Mouse (Mus musculus) T-cell, adult 2 months (primary cell): ENCODE measurements around the gene Parp16.
"Not testable (repeated sequence)": the region's sequence is repeated elsewhere in the genome, so short reads cannot be mapped to it uniquely, and the experiment has no call there.

Experiments
- DNase-seq: peaks from one replicate; pipeline ENCODE4 v3.0.0; 2022; ENCODE audit warnings: low spot score

The Parp16 gene

DNA sequence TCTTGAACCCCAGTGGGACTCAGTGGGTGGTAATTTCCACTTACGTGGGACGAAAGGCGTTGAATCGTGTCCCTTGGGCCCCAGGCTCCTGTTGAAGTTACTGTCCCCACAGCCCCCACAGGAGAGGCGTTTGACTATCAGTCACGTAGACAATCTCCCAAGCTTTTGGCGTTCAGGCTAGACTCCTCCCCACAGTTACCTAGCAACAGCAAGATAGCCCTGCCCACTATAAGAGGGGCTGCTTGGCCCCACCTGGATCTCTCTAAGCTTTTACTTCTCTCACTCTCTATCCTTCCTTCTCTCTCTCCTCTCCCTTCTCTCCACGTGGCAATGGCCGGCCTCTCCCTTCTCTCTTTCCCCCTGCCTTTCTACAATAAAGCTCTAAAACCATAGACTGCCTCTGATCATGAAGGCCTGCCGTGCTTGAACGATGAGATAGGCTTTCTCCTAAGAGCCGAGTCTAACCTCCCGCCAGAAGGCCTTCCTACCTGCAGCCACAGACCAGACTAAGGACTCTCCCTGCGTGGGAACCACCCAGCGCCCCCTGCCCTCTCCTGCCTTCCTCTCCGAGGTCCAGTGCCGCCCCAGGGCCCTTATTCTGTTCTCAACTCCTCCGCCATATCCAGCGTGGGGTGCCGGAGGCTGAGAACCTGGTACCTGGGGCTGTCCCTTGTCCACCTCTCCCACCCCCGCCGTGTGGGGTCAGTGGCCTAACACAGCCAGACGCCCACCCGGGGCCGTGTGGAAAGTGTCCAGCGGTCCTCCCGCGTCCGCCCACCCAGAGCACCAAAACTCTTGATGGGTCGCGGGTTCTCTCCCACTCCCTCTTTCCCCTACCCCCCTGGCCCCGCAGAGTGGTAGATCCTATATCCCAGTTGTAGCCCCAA lies 13.4 kb downstream of the Parp16 start:
- DNase-seq, result no peak

DNA sequence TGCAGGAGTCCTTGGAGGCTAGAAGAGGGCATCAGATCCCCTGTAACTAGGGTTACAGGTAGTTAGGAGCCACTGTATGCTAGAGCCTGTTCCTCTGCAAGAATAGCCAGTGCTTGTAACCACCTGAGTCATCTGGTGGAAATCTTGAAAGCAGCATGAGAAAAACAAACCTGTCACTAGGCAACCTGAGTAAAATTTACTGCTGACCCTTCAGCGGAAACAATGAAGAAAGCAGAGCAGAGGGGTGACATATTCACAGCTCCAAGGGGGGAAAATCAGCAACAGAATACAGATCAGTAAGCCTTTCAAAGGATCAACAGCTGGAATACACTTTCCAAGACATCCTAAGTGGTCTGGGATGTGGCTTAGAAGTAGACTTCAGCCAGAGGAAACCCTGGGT lies 16.4 kb downstream of the Parp16 start:
- no peak for DNase-seq

DNA sequence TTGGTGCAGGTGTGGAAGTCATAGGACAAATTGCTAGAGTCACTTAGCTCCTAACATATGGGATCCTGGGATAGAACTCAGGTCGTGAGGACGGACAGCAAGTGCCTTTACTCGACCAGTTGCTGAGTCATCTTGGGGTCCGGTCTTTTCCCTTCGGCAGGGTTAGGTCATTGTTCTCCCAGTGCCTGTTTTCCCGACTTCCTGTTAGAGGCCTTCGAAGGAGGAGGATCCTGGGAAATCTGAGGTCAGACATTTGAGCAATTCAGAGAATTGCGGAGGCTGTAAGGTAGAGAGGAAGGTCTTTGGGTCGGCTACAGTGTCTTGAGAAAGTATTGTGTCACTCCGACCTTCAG lies 19.2 kb downstream of the Parp16 start:
- no peak for DNase-seq

DNA sequence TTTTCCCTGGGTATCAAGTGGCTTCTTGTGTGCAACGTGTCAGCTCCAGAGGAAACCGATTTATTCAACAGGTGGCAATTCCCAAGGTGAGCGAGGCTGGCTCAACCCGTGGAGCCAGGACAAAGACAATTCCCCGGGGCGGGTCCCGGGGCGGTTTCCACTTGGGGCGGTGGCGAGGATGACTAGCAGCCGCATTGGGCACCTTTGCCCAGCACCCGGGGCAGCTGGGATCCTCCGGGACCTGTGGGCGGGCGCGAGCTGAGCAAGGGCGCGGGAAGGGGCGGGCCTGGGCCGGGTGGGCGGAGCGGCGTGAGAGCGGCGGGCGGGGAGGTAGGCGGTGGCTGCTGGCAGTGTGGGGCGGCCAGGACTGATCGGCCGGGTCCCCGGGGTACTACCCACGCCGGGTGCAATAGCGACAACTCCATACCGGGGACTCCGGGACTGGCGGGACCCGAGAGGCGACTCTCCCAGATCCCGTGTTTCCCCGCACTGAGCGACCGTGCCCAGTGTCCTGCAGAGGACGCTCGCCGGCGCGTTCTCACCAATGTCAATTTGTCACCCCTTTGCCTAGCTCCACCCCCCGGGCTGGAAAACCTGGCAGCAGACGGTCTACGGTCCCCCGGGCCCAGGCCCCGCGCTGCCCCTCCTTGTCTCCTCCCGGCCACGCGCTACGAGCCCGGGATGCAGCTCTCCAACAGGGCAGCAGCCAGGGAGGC lies 19.8 kb downstream of the Parp16 start:
- peak; percentile 65 for DNase-seq

DNA sequence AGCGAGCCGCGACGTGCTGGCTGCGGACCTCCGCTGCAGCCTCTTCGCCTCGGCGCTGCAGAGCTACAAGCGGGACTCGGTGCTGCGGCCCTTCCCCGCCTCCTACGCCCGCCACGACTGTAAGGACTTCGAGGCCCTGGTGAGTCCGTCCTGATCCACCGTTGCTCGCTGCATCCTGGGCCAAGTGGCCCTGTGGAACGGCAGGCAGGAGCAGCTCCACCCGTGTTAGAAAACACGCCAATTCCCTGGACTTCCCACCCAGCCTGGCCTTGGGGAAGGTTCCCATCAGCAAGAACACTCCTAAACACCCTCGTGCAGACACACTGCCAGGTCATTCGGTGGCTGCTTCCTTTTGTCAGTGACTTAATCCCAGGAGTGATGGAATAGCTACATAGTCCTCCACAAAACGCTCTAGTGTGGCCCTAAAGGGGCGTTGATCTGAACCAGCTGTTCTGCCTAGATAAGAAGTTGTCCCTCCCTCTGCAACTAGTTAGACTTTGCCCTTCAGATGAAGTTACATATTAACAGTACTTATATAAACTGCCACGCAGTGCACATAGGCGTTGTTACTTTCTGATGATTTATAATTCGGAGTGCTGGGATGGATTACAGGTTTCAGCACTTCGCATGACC lies 20.5 kb downstream of the Parp16 start:
- DNase-seq, result no peak

DNA sequence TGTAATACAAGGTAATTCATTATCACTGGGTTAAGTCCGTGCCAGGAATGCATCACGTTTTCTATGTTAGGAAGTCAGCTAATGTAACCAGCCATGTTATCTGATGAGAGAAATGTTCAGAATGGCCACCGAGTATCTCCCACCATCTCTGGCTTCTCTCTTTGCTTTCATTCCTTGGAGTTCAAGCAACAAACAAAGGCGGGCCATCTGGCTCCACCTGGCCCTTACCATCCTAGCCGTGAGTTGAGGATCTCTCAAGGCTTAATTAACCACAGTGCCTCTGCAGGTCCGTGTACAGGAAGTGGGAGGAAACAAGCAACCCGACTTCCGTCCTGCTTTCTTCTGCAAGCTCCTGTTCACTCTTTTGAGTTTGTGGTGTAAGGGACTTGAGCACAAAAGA lies 21.8 kb downstream of the Parp16 start:
- DNase-seq, result peak; percentile 53

DNA sequence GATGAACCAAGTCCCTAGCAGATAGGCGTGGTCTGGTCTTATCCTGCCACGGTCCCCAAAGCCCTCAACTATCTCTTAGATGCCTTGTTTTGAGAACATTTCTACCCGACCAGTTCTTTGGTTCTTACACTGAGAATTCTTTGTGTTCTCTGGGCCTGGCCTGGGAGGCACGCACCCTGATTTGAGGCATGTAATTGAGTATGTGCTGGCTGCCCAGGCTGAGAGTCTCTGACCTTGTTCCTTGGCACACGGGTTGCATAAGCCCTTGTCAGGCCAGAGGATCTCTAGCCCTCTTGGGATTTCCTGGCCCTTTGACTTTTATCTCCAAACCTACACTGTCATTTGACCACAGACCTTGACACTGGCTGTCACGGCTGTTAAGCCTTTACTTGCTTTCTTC lies 22.5 kb downstream of the Parp16 start:
- DNase-seq, result no peak

DNA sequence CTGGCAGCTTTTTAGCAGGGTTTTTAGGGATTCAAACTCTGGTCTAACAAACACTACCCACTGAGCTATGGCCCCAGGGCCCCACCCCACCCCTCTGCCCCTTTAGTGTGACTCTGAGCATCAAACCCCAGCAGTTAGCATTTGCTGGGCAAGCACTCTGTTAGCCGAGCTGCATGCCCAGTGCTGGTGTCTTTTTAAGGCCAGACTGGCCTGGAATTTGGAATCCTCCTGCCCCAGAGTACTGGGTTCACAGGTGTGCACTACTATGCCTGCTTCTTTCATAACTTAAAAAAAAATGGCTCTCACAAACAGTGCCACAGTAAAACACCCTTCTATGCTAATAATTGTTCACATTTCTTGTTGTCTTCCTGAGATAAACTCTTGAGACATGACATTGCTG lies 23.8 kb downstream of the Parp16 start:
- no peak for DNase-seq

DNA sequence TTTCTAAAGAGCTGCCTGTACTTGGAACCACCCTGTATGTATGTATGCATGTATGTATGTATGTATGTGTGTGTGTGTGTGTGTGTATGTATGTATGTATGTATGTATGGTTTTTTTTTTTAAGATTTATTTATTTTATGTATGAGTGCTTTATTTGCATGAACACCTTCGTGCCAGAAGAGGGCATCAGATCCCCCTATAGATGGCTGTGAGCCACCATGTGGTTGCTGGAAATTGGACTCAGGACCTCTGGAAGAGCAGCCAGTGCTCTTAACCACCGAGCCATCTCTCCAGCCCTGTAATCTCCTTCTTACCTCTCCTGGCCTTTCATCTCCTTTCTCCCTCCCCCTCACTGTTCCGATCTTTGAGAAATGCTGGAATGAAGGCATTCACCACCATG lies 25.2 kb downstream of the Parp16 start:
- DNase-seq, result not testable (repeated sequence)

DNA sequence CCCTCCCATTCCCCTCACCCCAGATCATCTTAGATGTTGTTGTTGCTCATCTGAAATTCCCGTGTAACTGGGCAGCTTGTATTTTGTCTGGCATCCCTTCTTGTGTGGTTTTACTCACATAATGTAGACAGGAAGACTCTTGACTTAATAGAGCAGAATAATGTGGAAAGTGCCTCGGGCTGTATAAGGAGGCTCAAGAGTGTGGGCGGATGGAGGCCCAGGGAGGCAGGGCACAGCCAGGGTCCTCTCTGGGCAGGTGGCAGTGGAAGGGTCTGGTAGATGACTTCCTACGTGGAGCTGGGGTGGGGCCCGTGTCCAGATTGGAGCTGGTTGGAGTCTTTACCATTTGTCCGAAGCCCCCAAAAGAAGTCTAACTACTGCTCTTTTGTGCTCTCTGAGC lies 28.8 kb downstream of the Parp16 start:
- no peak for DNase-seq

DNA sequence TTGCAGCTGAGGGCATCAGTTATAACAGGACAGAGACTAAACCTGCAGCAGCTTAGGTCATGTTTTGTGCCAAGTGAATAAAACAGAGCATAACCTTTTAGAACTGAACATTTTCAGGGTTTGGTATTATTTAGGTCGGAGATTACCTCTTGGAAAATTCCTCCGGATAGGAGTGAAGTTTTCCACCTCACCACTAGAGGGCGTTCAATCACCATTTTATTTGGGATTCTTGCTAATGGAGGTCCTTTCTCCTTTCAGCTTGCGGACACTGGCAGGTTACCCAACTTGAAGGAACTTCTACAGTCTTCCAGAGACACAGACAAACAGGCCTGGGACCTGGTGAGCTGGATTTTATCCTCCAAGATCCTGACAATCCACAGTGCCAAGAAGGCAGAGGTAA lies 30.6 kb downstream of the Parp16 start:
- DNase-seq, result no peak

DNA sequence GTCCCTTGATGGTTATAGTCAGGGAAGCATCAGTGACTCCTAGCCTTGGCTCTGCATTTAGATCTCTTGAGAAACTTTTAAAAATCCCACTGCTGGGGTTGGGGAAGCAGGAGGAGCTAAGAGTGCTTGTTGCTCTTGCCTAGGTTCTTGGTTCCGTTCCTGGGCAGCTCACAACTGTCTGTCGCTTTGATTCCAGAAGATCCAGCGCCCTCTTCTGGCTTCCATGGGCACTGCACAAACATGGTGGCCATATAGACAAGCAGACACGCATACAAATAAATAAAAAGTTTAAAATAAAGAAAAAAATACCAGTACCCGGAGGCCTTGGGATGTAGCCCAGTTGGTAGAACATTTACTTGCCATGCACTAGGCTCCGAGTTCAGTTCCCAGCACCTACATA lies 35.1 kb downstream of the Parp16 start:
- DNase-seq, result no peak

DNA sequence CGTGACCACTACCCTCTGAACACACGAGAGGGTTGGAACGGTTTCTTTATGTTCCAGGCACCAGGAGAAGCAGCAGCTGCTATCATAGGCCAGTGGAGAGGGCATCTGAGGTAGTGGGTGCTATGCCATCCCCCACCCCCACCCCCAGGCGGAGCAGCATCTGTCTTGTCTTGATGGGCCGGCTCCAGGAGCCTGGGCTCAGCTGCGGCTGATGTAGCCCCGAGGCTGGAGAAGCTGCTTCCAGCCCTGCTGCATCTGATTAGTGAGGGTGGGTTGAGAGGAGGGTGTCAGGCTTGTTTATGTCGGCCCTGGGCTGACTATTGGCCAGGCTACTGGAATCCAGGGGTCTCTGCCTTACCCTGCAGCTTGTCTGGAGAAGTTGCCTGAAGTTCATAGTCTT lies 36.1 kb downstream of the Parp16 start:
- DNase-seq, result no peak

DNA sequence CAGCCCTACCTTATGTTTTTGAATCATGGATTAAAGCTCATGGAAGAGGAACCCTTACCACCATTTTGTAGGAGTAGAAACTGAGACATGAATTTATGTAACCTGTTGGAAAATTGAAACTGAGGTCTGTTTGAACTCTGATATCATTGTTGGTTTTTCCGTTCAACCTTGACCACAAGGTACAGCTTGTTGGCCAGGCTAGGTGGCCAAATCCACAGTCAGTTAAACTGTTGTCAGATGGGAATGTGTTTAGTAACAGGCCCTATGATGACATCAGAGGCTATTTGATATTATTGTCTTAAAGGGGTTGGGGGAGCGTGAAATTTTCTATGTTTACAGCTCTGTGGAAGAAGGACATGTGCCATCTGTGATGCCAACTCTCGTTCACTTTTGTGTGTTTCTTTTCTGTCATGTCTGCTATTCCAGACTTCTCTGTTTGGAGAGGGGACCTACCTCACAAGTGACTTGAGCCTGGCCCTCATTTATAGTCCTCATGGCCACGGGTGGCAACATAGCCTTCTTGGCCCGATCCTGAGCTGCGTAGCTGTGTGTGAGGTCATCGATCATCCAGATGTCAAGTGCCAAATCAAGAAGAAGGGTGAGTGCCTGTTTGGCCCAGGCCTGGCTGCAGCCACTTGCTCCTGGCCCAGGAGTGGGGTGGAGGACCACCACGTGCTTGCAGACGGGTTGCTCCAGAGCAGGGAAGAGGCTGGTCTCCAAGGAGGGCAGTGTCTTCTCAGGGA lies 38.3 kb downstream of the Parp16 start:
- DNase-seq, result no peak

DNA sequence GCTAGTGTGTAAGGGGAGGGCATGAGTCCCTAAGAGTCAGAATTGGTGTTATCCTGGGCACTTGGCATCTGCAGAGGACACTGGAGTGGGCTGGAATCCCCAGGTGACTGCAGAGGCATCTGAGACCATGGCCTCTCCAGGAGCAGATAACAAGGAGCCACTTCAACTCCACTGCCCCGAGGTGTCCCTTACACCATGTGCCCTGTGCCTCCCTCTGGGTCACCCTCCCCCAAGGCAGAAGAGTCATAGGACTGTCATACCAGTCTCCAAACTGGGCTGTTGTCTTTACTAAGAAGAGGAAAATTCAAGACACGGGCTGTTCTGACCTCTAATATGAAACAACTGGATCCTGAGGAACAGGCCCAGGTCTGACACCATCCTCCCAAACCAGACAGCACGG lies 39.6 kb downstream of the Parp16 start:
- no peak for DNase-seq

DNA sequence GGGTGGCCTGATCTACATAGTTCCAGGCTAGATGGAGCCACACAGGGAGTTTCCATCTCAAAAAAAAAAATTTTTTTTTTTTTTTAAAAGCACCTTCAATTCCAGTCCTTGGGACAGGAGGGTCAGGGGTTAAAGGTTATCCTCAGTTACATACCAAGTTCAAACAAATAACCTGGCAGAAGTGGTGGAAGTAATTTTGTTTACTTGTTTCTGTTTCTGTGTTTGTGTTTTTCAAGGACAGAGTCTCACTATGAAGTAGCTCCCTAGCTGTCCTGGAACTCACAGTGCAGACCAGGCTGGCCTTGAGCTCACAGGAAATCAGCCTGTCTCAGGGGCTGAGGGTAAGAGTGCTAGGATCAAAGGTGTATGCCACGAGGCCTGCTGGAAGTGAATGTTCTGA lies 40.4 kb downstream of the Parp16 start:
- DNase-seq, result no peak

DNA sequence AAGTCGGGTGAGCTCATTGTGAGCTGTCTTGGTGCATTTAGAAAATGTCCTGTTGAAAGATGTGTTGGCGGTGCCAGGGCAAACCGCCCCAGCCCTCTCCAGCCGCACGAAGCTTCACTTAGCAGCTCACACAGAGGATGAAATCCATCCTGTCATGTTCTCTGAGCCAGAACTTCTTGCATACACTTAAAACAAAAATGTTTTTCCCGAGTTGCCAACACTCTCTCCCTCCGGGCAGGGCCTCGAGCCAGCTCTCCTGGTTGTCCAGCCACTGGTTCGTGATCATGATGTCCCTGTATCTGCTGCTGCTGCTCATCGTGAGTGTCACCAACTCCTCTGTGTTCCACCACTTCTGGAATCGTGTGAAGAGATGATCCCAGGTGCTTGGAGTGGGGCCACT lies 42.5 kb downstream of the Parp16 start:
- DNase-seq, result no peak

DNA sequence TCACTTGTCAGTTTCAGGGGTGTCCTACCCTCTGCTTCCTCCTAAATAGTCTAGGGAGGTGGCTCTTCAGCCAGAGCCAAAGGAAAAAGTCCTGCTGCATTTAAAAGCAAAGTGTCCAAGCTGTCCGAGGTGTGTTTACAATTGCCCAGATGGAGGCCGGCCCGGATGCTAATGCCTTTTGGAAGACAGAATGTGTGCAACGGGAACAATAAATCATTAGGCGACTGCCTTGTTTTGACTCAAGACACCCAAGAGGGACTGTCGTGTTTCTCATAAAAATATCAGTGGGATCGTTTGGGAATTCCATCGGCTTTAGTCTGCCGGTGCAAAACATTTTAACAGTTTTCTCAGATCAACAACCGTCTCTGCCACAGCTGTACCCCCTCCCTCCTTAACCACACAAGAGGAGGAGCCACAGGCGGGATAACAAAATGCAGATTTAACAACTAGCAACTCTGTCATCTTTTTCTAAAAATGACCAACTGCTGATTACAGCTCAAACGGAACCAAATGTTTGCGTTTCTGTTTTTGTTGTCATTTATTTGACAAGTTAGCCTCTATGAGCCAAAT lies 43.1 kb downstream of the Parp16 start:
- DNase-seq, result no peak

DNA sequence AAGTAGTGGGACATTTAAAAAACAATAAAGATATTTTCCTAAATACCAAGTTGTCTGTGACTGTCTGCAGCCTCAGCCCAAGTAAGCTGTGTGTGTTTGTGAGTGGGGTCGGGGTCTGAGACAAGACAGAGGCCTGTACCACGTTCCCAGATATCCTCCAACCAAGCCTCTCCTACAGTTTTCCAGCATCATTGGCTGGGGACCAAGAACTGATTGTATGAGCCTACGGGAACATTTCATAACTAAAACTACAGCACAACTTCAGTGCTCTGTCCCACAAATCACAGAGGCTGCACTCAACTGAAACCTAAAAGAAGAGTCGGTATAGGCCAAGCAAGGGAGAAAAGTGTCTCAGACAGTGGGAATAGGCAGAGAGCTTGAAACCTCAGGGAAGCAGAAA lies 44.0 kb downstream of the Parp16 start:
- no peak for DNase-seq

DNA sequence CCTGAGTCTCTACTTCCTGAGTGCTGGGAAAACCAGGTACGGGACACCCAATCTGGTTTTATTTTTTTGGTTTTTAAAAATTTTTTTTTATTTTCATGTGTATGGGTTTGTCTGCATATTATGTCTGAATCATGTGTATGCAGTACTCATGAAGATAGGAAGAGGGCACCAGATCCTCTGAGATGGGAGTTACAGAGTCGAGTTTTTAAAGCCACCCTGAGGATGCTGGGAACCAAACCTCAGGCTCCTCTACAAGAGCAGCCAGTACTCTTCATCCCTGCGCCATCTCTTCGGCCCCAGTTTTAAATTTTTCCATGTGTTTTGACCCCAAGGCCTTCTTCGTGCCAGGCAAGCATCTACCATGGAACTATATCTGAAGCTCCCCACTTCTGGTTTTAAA lies 44.6 kb downstream of the Parp16 start:
- no peak for DNase-seq

DNA sequence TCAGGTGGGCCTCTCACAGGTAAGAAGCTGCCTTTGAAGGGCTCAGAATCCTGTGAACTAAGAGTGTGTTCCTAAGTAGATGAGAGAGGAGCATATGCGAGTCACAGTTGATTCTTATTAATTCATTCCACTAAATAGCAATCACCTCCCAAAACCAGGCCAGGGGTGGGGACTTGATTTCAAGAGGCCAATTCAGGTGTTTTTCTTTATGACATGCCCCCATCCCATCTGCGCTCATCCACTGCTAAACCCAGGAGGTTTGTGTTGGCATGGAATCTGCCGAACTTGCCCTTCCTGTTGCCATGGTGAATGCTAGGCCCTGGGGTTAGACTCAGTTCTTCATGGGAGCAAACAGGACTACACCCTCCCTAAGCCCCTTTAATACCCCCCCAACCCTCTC lies 45.4 kb downstream of the Parp16 start:
- no peak for DNase-seq

DNA sequence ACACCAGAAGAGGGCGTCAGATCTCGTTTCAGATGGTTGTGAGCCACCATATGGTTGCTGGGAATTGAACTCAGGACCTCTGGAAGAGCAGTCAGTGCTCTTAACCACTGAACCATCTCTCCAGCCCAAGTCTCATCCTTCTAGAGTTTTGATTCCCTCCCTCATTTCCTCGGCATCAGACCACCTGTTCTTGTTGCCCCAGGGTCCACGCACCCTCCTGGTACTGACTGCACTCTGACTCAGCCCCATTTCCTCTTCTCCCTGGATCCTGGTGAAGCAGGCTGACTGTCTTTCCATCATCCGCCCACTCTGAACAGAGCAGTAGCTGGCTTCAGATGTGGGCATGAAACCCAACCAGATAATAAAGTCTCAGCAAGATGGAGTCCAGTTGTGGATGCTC lies 46.8 kb downstream of the Parp16 start:
- DNase-seq, result no peak
